Mouse (Mus musculus): ENCODE data around the gene Lrig1. TPM values are rescaled to one million over a fixed set of nuclear protein-coding genes. Genes with fewer than 3 reads are reported as not detected.

Lrig1 gene
- polyA plus RNA-seq, 1 experiment = 62.1 TPM

GRCm38 (mm10) chr6:94695121-94695930 is 4.6 kb downstream of the Lrig1 start:
- Histone ChIP-seq H3K27ac (ENCODE audit: control insufficient read depth, insufficient read depth, low read length) (no peak overlapping the region), H3K36me3 (ENCODE audit: control insufficient read depth, insufficient read depth, low read length) (no peaks in the 10 kb centered on the region), H3K4me3 (ENCODE audit: control insufficient read depth, insufficient read depth, low read length) (no peak overlapping the region), H3K4me1 (replicated peaks; ENCODE audit: control insufficient read depth, insufficient read depth, low read length) (peaks cover 33% of the 10 kb centered on the region), H3K27me3 (ENCODE audit: control insufficient read depth, insufficient read depth, low read length) (no peaks in the 10 kb centered on the region)
- DNase-seq = no peak
- TF ChIP-seq CTCF (IDR thresholded peaks at IDR 0.05; ENCODE audit: borderline replicate concordance, control insufficient read depth, extremely low read depth, insufficient read depth, low read length, poor library complexity) = no peak
- TF ChIP-seq POLR2A (IDR thresholded peaks at IDR 0.05; ENCODE audit: control insufficient read depth, extremely low read depth, insufficient read depth, low read length, poor library complexity) = no peak
- WGBS = 91% methylated on average over 9 of the region's 9 CpGs

GRCm38 (mm10) chr6:94694481-94694880 is 5.5 kb downstream of the Lrig1 start:
- DNase-seq = no peak
- H3K27me3 ChIP-seq (ENCODE audit: control insufficient read depth, insufficient read depth, low read length) = no peaks in the 10 kb centered on the region
- TF ChIP-seq POLR2A (IDR thresholded peaks at IDR 0.05; ENCODE audit: control insufficient read depth, extremely low read depth, insufficient read depth, low read length, poor library complexity) (no peak), CTCF (IDR thresholded peaks at IDR 0.05; ENCODE audit: borderline replicate concordance, control insufficient read depth, extremely low read depth, insufficient read depth, low read length, poor library complexity) (no peak)
- H3K4me1 ChIP-seq (replicated peaks; ENCODE audit: control insufficient read depth, insufficient read depth, low read length) = peaks cover 41% of the 10 kb centered on the region
- H3K27ac ChIP-seq (ENCODE audit: control insufficient read depth, insufficient read depth, low read length) = no peak overlapping the region
- WGBS = 96% methylated on average over 1 of the region's 1 CpGs
- no peaks in the 10 kb centered on the region for H3K36me3 ChIP-seq (ENCODE audit: control insufficient read depth, insufficient read depth, low read length)
- H3K4me3 ChIP-seq (ENCODE audit: control insufficient read depth, insufficient read depth, low read length) = no peak overlapping the region

- Histone ChIP-seq H3K27ac (ENCODE audit: control insufficient read depth, insufficient read depth, low read length) (no peak overlapping the region), H3K4me3 (ENCODE audit: control insufficient read depth, insufficient read depth, low read length) (no peak overlapping the region), H3K4me1 (replicated peaks; ENCODE audit: control insufficient read depth, insufficient read depth, low read length) (peaks cover 35% of the 10 kb centered on the region), H3K27me3 (ENCODE audit: control insufficient read depth, insufficient read depth, low read length) (no peaks in the 10 kb centered on the region), H3K36me3 (ENCODE audit: control insufficient read depth, insufficient read depth, low read length) (no peaks in the 10 kb centered on the region)
- no peak for TF ChIP-seq POLR2A (IDR thresholded peaks at IDR 0.05; ENCODE audit: control insufficient read depth, extremely low read depth, insufficient read depth, low read length, poor library complexity)
- no peak for TF ChIP-seq CTCF (IDR thresholded peaks at IDR 0.05; ENCODE audit: borderline replicate concordance, control insufficient read depth, extremely low read depth, insufficient read depth, low read length, poor library complexity)
- whole genome bisulfite sequencing = 96% methylated on average over 9 of the region's 9 CpGs
- DNase-seq = no peak
Measured at GRCm38 (mm10) chr6:94693091-94693490, 6.9 kb downstream of the Lrig1 start.

- DNase-seq = no peak
- no peak overlapping the region for H3K27ac ChIP-seq (ENCODE audit: control insufficient read depth, insufficient read depth, low read length)
- 99% methylated on average over 2 of the region's 2 CpGs for WGBS
- no peaks in the 10 kb centered on the region for H3K36me3 ChIP-seq (ENCODE audit: control insufficient read depth, insufficient read depth, low read length)
- no peaks in the 10 kb centered on the region for H3K27me3 ChIP-seq (ENCODE audit: control insufficient read depth, insufficient read depth, low read length)
- no peak overlapping the region for H3K4me3 ChIP-seq (ENCODE audit: control insufficient read depth, insufficient read depth, low read length)
- peaks cover 33% of the 10 kb centered on the region for H3K4me1 ChIP-seq (replicated peaks; ENCODE audit: control insufficient read depth, insufficient read depth, low read length)
- no peak for TF ChIP-seq CTCF (IDR thresholded peaks at IDR 0.05; ENCODE audit: borderline replicate concordance, control insufficient read depth, extremely low read depth, insufficient read depth, low read length, poor library complexity)
- TF ChIP-seq POLR2A (IDR thresholded peaks at IDR 0.05; ENCODE audit: control insufficient read depth, extremely low read depth, insufficient read depth, low read length, poor library complexity) = no peak
Measured at GRCm38 (mm10) chr6:94692003-94692402, 8.0 kb downstream of the Lrig1 start.

- Histone ChIP-seq H3K27me3 (ENCODE audit: control insufficient read depth, insufficient read depth, low read length) (no peaks in the 10 kb centered on the region), H3K4me3 (ENCODE audit: control insufficient read depth, insufficient read depth, low read length) (no peak overlapping the region), H3K36me3 (ENCODE audit: control insufficient read depth, insufficient read depth, low read length) (no peaks in the 10 kb centered on the region), H3K27ac (ENCODE audit: control insufficient read depth, insufficient read depth, low read length) (peak overlapping the region; percentile 70), H3K4me1 (replicated peaks; ENCODE audit: control insufficient read depth, insufficient read depth, low read length) (peaks cover 40% of the 10 kb centered on the region)
- DNase-seq = no peak
- TF ChIP-seq POLR2A (IDR thresholded peaks at IDR 0.05; ENCODE audit: control insufficient read depth, extremely low read depth, insufficient read depth, low read length, poor library complexity) (no peak), CTCF (IDR thresholded peaks at IDR 0.05; ENCODE audit: borderline replicate concordance, control insufficient read depth, extremely low read depth, insufficient read depth, low read length, poor library complexity) (no peak)
- 37% methylated on average over 7 of the region's 7 CpGs for WGBS
Measured at GRCm38 (mm10) chr6:94690247-94690646, 9.7 kb downstream of the Lrig1 start.

GRCm38 (mm10) chr6:94688722-94689121 is 11.2 kb downstream of the Lrig1 start:
- no peak for DNase-seq
- no peak for TF ChIP-seq CTCF (IDR thresholded peaks at IDR 0.05; ENCODE audit: borderline replicate concordance, control insufficient read depth, extremely low read depth, insufficient read depth, low read length, poor library complexity)
- no peak for TF ChIP-seq POLR2A (IDR thresholded peaks at IDR 0.05; ENCODE audit: control insufficient read depth, extremely low read depth, insufficient read depth, low read length, poor library complexity)
- Histone ChIP-seq H3K27me3 (ENCODE audit: control insufficient read depth, insufficient read depth, low read length) (no peaks in the 10 kb centered on the region), H3K36me3 (ENCODE audit: control insufficient read depth, insufficient read depth, low read length) (no peaks in the 10 kb centered on the region), H3K27ac (ENCODE audit: control insufficient read depth, insufficient read depth, low read length) (no peak overlapping the region), H3K4me3 (ENCODE audit: control insufficient read depth, insufficient read depth, low read length) (no peak overlapping the region), H3K4me1 (replicated peaks; ENCODE audit: control insufficient read depth, insufficient read depth, low read length) (peaks cover 51% of the 10 kb centered on the region)
- 96% methylated on average over 4 of the region's 4 CpGs for WGBS

All from thymus, adult 2 months (tissue).